Comparison of ENCODE assay signal across 26 mouse cellular contexts in genomic region chr1:184688026-184688425, GRCm38 (mm10). TPM values are rescaled to one million over a fixed set of nuclear protein-coding genes. Genes with fewer than 3 reads are reported as not detected.
DNase-seq lines count a peak whose midpoint lies in the region; ATAC-seq and TF ChIP-seq lines count a peak whose summit lies in the region.
"Had no signal": no experiment of that assay in that cellular context is flagged by ENCODE, and none has a peak within 500 bp of the region (broad histone marks: within the 10 kb centered on the region; RNA-seq: fewer than 3 reads in every experiment).

No protein-coding gene starts in this region.

- 33% methylated on average over 7 of the region's 7 CpGs for WGBS in heart, embryonic 13.5 days
- 21% methylated on average over 7 of the region's 7 CpGs for WGBS in lung, embryonic 14.5 days
- WGBS in lung, adult 2 months, result 34% methylated on average over 7 of the region's 7 CpGs
- 27% methylated on average over 7 of the region's 7 CpGs for WGBS in lung, postnatal 0 days
- WGBS in forebrain, embryonic 11.5 days, result 90% methylated on average over 7 of the region's 7 CpGs

- no peaks in the 10 kb centered on the region for H3K9me3 ChIP-seq in heart, embryonic 13.5 days
- H3K9me3 ChIP-seq in lung, embryonic 14.5 days (ENCODE audit: low read depth, low read length), result no peaks in the 10 kb centered on the region
- no peaks in the 10 kb centered on the region for H3K9me3 ChIP-seq in lung, postnatal 0 days (ENCODE audit: low read length)
- no peaks in the 10 kb centered on the region for H3K9me3 ChIP-seq in forebrain, embryonic 11.5 days (ENCODE audit: control insufficient read depth, low read length)
- H3K9me3 ChIP-seq: embryonic facial prominence, embryonic 12.5 days; embryonic facial prominence, embryonic 15.5 days; forebrain, embryonic 12.5 days; forebrain, embryonic 15.5 days; G1E; heart, embryonic 10.5 days had no signal

- H3K27me3 ChIP-seq in heart, embryonic 13.5 days (replicated peaks), result 0 out of 2 replicates have a peak, but pooled peaks cover 10% of the 10 kb centered on the region
- peaks cover 16% of the 10 kb centered on the region; the same call in 1 of the 2 replicates for H3K27me3 ChIP-seq in lung, embryonic 14.5 days (ENCODE audit: insufficient read depth, low read length)
- H3K27me3 ChIP-seq in lung, postnatal 0 days (replicated peaks; ENCODE audit: insufficient read depth, low read length), result no peaks in the 10 kb centered on the region
- no peaks in the 10 kb centered on the region for H3K27me3 ChIP-seq in forebrain, embryonic 11.5 days (ENCODE audit: control insufficient read depth, insufficient read depth, low read length)
- H3K27me3 ChIP-seq: CH12.LX; embryonic facial prominence, embryonic 12.5 days; embryonic facial prominence, embryonic 15.5 days; forebrain, embryonic 12.5 days; forebrain, embryonic 15.5 days had no signal

- no peak for TF ChIP-seq CTCF in lung, embryonic 14.5 days (IDR thresholded peaks at IDR 0.05; ENCODE audit: low read depth)
- TF ChIP-seq CTCF in lung, adult 2 months (IDR thresholded peaks at IDR 0.05; ENCODE audit: insufficient read depth, low read length), result no peak
- no peak for TF ChIP-seq CTCF in lung, postnatal 0 days (IDR thresholded peaks at IDR 0.05)

- no peak overlapping the region for H3K4me3 ChIP-seq in heart, embryonic 13.5 days
- H3K4me3 ChIP-seq in lung, embryonic 14.5 days (ENCODE audit: low read depth, low read length), result no peak overlapping the region
- H3K4me3 ChIP-seq in lung, adult 2 months (replicated peaks; ENCODE audit: extremely low read depth, low read depth, low read length), result no peak overlapping the region
- no peak overlapping the region for H3K4me3 ChIP-seq in lung, postnatal 0 days (ENCODE audit: low read depth, low read length)
- no peak overlapping the region for H3K4me3 ChIP-seq in forebrain, embryonic 11.5 days (ENCODE audit: low read depth, low read length)
- H3K4me3 ChIP-seq: embryonic facial prominence, embryonic 12.5 days; embryonic facial prominence, embryonic 15.5 days; forebrain, embryonic 12.5 days; forebrain, embryonic 15.5 days; heart, adult 2 months; heart, embryonic 10.5 days had no signal

- H3K36me3 ChIP-seq in heart, embryonic 13.5 days, result no peaks in the 10 kb centered on the region
- no peaks in the 10 kb centered on the region for H3K36me3 ChIP-seq in lung, embryonic 14.5 days (ENCODE audit: insufficient read depth)
- no peaks in the 10 kb centered on the region for H3K36me3 ChIP-seq in lung, postnatal 0 days (ENCODE audit: insufficient read depth, low read length)
- no peaks in the 10 kb centered on the region for H3K36me3 ChIP-seq in forebrain, embryonic 11.5 days (ENCODE audit: control insufficient read depth, insufficient read depth, low read length)
- H3K36me3 ChIP-seq: embryonic facial prominence, embryonic 12.5 days; embryonic facial prominence, embryonic 15.5 days; forebrain, embryonic 12.5 days; forebrain, embryonic 15.5 days; G1E; heart, embryonic 10.5 days had no signal

- H3K27ac ChIP-seq in heart, embryonic 13.5 days (replicated peaks), result no peak overlapping the region
- no peak overlapping the region for H3K27ac ChIP-seq in lung, embryonic 14.5 days (ENCODE audit: low read depth)
- no peak overlapping the region for H3K27ac ChIP-seq in lung, postnatal 0 days (ENCODE audit: low read length)
- H3K27ac ChIP-seq in forebrain, embryonic 11.5 days (ENCODE audit: low read depth, low read length), result no peak overlapping the region
- H3K27ac ChIP-seq: embryonic facial prominence, embryonic 12.5 days; embryonic facial prominence, embryonic 15.5 days; forebrain, embryonic 12.5 days; forebrain, embryonic 15.5 days; heart, adult 2 months; heart, embryonic 10.5 days; hindbrain, embryonic 14.5 days; hindbrain, postnatal 0 days had no signal

- no peak for DNase-seq in heart, postnatal 4 days
- peak; percentile 66 for DNase-seq in lung, embryonic 14.5 days
- no peak for DNase-seq in lung, adult 2 months
- peak; percentile 72 for DNase-seq in lung, postnatal 0 days (ENCODE audit: low spot score)
- DNase-seq in lung, postnatal 14 days, result peak; percentile 18
- no peak for DNase-seq in forebrain, embryonic 11.5 days (ENCODE audit: low spot score)
- DNase-seq: adrenal gland, postnatal 10 days; adrenal gland, postnatal 36 days; B cell, adult 2 months; cerebellum, adult 11 months; cerebellum, adult 2 months; cerebellum, adult 9-11 months; cerebellum, postnatal 25 days; gastrocnemius, postnatal 25 days; heart, adult 2 months had no signal

- no peak for ATAC-seq in heart, embryonic 13.5 days (ENCODE audit: extremely low read depth, insufficient number of reproducible peaks, low FRiP score, low TSS enrichment)
- ATAC-seq in lung, embryonic 14.5 days (ENCODE audit: insufficient read depth), result 0 out of 2 replicates have a peak, but pooled peaks have one; percentile 29
- no peak for ATAC-seq in lung, postnatal 0 days
- no peak for ATAC-seq in forebrain, embryonic 11.5 days (replicated peaks; ENCODE audit: low FRiP score)
- ATAC-seq: forebrain, embryonic 15.5 days; hindbrain, postnatal 0 days; Patski had no signal

- no peak for TF ChIP-seq EP300 in lung, postnatal 0 days (IDR thresholded peaks at IDR 0.05)

- no peak overlapping the region for H3K9ac ChIP-seq in heart, embryonic 13.5 days
- H3K9ac ChIP-seq in lung, embryonic 14.5 days, result no peak overlapping the region
- no peak overlapping the region for H3K9ac ChIP-seq in lung, postnatal 0 days (replicated peaks; ENCODE audit: low read depth)
- no peak overlapping the region for H3K9ac ChIP-seq in forebrain, embryonic 11.5 days (ENCODE audit: low read length)
- H3K9ac ChIP-seq: embryonic facial prominence, embryonic 12.5 days; embryonic facial prominence, embryonic 15.5 days; forebrain, embryonic 12.5 days; forebrain, embryonic 15.5 days; hindbrain, embryonic 14.5 days had no signal

- peak overlapping the region; percentile 4; the same call in 1 of the 2 replicates for H3K4me2 ChIP-seq in heart, embryonic 13.5 days
- H3K4me2 ChIP-seq in lung, embryonic 14.5 days, result peak overlapping the region; percentile 8; the same call in 1 of the 2 replicates
- no peak overlapping the region for H3K4me2 ChIP-seq in lung, postnatal 0 days (replicated peaks; ENCODE audit: low read depth, low read length)
- no peak overlapping the region for H3K4me2 ChIP-seq in forebrain, embryonic 11.5 days (ENCODE audit: low read depth, low read length, severe bottlenecking)
- H3K4me2 ChIP-seq: embryonic facial prominence, embryonic 12.5 days; embryonic facial prominence, embryonic 15.5 days; forebrain, embryonic 12.5 days; forebrain, embryonic 15.5 days; hindbrain, embryonic 14.5 days had no signal

- TF ChIP-seq POLR2A in lung, adult 2 months (IDR thresholded peaks at IDR 0.05; ENCODE audit: borderline replicate concordance, extremely low read depth, low read depth, low read length), result no peak

- H3K4me1 ChIP-seq in heart, embryonic 13.5 days, result peaks cover 5% of the 10 kb centered on the region
- peaks cover 13% of the 10 kb centered on the region for H3K4me1 ChIP-seq in lung, embryonic 14.5 days (ENCODE audit: insufficient read depth)
- H3K4me1 ChIP-seq in lung, adult 2 months (ENCODE audit: control insufficient read depth, insufficient read depth, low read length), result no peaks in the 10 kb centered on the region
- no peaks in the 10 kb centered on the region; the same call in 1 of the 2 replicates for H3K4me1 ChIP-seq in lung, postnatal 0 days (ENCODE audit: insufficient read depth, low read depth, low read length)
- H3K4me1 ChIP-seq in forebrain, embryonic 11.5 days (replicated peaks; ENCODE audit: control insufficient read depth, insufficient read depth, low read length), result no peaks in the 10 kb centered on the region
- H3K4me1 ChIP-seq: embryonic facial prominence, embryonic 12.5 days; embryonic facial prominence, embryonic 15.5 days; forebrain, embryonic 12.5 days; forebrain, embryonic 15.5 days had no signal

RNA-seq across cellular contexts. Expression of gene Hlx, which starts 44.4 kb away (rescaled TPM):
- 7.6 and 8.1 TPM in 2 replicates for polyA plus RNA-seq in heart, embryonic 13.5 days (2015; fragmentation: Nextera tagmentation; extraction: Ambion mirVana)
- total RNA-seq in heart, postnatal 4 days (2021), result 10 to 100 TPM; 13.7 to 20.6 TPM
- polyA plus RNA-seq in lung, embryonic 14.5 days (2014; fragmentation: Nextera tagmentation; extraction: Ambion mirVana), result 27.8 and 28.2 TPM in 2 replicates
- polyA plus RNA-seq in lung, adult 2 months (2012; rRNA removed), result 72.0 and 77.7 TPM in 2 replicates
- polyA plus RNA-seq in lung, postnatal 0 days (2015; fragmentation: Nextera tagmentation; extraction: Ambion mirVana), result 34.2 and 63.1 TPM in 2 replicates
- polyA plus RNA-seq in forebrain, embryonic 11.5 days (2014; fragmentation: Nextera tagmentation; extraction: Ambion mirVana), result 3.0 and 4.6 TPM in 2 replicates

Comparison
In these comparisons a context has a peak if more than half of its experiments do, and no peak if none do; other contexts are left out.
1. H3K4me2 ChIP-seq: peak in heart, embryonic 13.5 days (single experiment) and lung, embryonic 14.5 days (single experiment); none in lung, postnatal 0 days (single experiment) and forebrain, embryonic 11.5 days (single experiment).
2. DNase-seq: peak in lung, embryonic 14.5 days (single experiment), lung, postnatal 0 days (single experiment) and lung, postnatal 14 days (single experiment); none in heart, postnatal 4 days (single experiment), lung, adult 2 months (single experiment) and forebrain, embryonic 11.5 days (single experiment).